Mouse (Mus musculus) E14TG2a.4 (cell line): Measurements from ENCODE around the gene Asphd2.

ENCODE experiments used
- CTCF ChIP-seq: conservative IDR thresholded peaks from 2 replicates; pipeline ENCODE4 v1.5.1; 2014; ENCODE audit warnings: low read length
- NANOG ChIP-seq: IDR thresholded peaks from 2 replicates; pipeline ENCODE4 v1.6.1; 2014; ENCODE audit warnings: borderline replicate concordance, low read length, mixed read lengths
- POU5F1 ChIP-seq: IDR thresholded peaks from 2 replicates; pipeline ENCODE4 v1.6.1; 2014; ENCODE audit warnings: low read length, borderline replicate concordance

- TF ChIP-seq CTCF = no peak
- TF ChIP-seq POU5F1 = no peak
- TF ChIP-seq NANOG = no peak
Measured at GRCm38 (mm10) chr5:112342463-112343204, 52.0 kb downstream of the Asphd2 start, which contains the start of the genes Srrd and Hps4.
